Mouse (Mus musculus): ENCODE data around the gene Naa80.

DNA sequence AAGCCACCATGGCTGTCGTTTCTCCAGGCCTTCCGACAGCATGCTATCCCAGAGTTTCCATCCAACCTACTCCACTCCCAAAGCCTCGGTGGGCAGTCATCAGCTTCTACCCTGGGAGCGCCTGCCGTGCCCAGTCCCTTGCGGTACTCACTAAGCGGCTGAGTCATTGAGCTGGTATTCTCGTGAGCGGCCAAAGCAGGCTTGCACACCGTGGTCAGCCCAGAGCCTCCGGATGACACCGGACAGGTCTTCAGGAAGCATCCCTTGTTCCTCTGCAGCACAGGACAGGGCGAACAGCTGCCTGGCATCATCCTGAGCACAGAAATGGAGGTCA, 40.8 kb downstream of the Naa80 start:
- TF ChIP-seq CTCF (IDR thresholded peaks at IDR 0.05; ENCODE audit: low read depth) (no peak), EP300 (IDR thresholded peaks at IDR 0.05; ENCODE audit: low read depth) (no peak)

Data from heart, postnatal 0 days (tissue).